Mouse (Mus musculus): Measurements from ENCODE around the gene Dtnb. TPM values are rescaled to one million over a fixed set of nuclear protein-coding genes. Genes with fewer than 3 reads are reported as not detected.
A peak's percentile ranks its signal among the peaks of the same experiment; 100 is the strongest.

Dtnb gene
- polyA plus RNA-seq, 1 experiment from 2014 or later, result 27.0 TPM

- H3K4me2 ChIP-seq, result peak overlapping the region; percentile 58
- no peak overlapping the region for H3K9ac ChIP-seq (ENCODE audit: low read depth, low read length)
- H3K4me1 ChIP-seq (replicated peaks; ENCODE audit: control insufficient read depth, insufficient read depth, low read length), result 0 out of 2 replicates have a peak, but pooled peaks cover 3% of the 10 kb centered on the region
- H3K9me3 ChIP-seq (ENCODE audit: control insufficient read depth, low read length), result no peaks in the 10 kb centered on the region
- H3K4me3 ChIP-seq (ENCODE audit: low read depth, low read length), result peak overlapping the region; percentile 27
- H3K27ac ChIP-seq (ENCODE audit: low read depth, low read length), result no peak overlapping the region
- no peaks in the 10 kb centered on the region for H3K36me3 ChIP-seq (ENCODE audit: control insufficient read depth, insufficient read depth, low read length)
- peaks cover 13% of the 10 kb centered on the region for H3K27me3 ChIP-seq (replicated peaks; ENCODE audit: control insufficient read depth, insufficient read depth, low read length)
- DNase-seq (ENCODE audit: low spot score) (peak; percentile 91), ATAC-seq (replicated peaks; ENCODE audit: low FRiP score) (peak; percentile 92)
- under 1% methylated on average over 22 of the region's 22 CpGs for WGBS
These were observed 219.6 kb downstream of the Dtnb start for GRCm38 (mm10) chr12:3791732-3792131.

- ATAC-seq (replicated peaks; ENCODE audit: low FRiP score) (no peak), DNase-seq (ENCODE audit: low spot score) (no peak)
- H3K4me1 ChIP-seq (replicated peaks; ENCODE audit: control insufficient read depth, insufficient read depth, low read length), result 0 out of 2 replicates have a peak, but pooled peaks cover 3% of the 10 kb centered on the region
- no peak overlapping the region for H3K27ac ChIP-seq (ENCODE audit: low read depth, low read length)
- no peak overlapping the region for H3K9ac ChIP-seq (ENCODE audit: low read depth, low read length)
- no peaks in the 10 kb centered on the region for H3K36me3 ChIP-seq (ENCODE audit: control insufficient read depth, insufficient read depth, low read length)
- H3K27me3 ChIP-seq (replicated peaks; ENCODE audit: control insufficient read depth, insufficient read depth, low read length), result peaks cover 13% of the 10 kb centered on the region
- 21% methylated on average over 8 of the region's 8 CpGs for WGBS
- peak overlapping the region; percentile 58 for H3K4me2 ChIP-seq
- peak overlapping the region; percentile 27 for H3K4me3 ChIP-seq (ENCODE audit: low read depth, low read length)
- no peaks in the 10 kb centered on the region for H3K9me3 ChIP-seq (ENCODE audit: control insufficient read depth, low read length)
These were observed 220.1 kb downstream of the Dtnb start for GRCm38 (mm10) chr12:3792248-3792647.

DNA sequence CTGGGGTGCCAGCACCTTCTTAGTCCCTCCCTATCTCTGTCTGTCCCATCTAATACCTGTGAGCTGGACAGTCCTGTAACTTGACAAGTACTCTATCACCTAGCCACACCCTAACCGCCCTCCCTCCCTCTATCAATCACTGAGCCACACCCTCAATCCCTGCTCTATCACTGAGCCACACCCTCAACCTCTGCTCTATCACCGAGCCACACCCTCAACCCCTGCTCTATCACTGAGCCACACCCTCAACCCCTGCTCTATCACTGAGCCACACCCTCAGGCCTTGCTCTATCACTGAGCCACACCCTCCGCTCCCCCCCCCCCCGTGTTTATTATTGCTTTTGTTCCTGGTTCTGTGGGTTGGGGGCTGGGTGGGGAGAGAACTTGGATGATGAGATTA lies 223.4 kb downstream of the Dtnb start:
- Histone ChIP-seq H3K9me3 (ENCODE audit: control insufficient read depth, low read length) (no peaks in the 10 kb centered on the region), H3K4me2 (no peak overlapping the region), H3K4me3 (ENCODE audit: low read depth, low read length) (no peak overlapping the region), H3K9ac (ENCODE audit: low read depth, low read length) (no peak overlapping the region), H3K36me3 (ENCODE audit: control insufficient read depth, insufficient read depth, low read length) (no peaks in the 10 kb centered on the region), H3K27ac (ENCODE audit: low read depth, low read length) (no peak overlapping the region), H3K4me1 (replicated peaks; ENCODE audit: control insufficient read depth, insufficient read depth, low read length) (0 out of 2 replicates have a peak, but pooled peaks cover 3% of the 10 kb centered on the region), H3K27me3 (replicated peaks; ENCODE audit: control insufficient read depth, insufficient read depth, low read length) (peaks cover 17% of the 10 kb centered on the region)
- ATAC-seq (replicated peaks; ENCODE audit: low FRiP score), result no peak; the same call in 1 of the 2 replicates
- WGBS, result 37% methylated on average over 4 of the region's 4 CpGs
- no peak for DNase-seq (ENCODE audit: low spot score)

DNA sequence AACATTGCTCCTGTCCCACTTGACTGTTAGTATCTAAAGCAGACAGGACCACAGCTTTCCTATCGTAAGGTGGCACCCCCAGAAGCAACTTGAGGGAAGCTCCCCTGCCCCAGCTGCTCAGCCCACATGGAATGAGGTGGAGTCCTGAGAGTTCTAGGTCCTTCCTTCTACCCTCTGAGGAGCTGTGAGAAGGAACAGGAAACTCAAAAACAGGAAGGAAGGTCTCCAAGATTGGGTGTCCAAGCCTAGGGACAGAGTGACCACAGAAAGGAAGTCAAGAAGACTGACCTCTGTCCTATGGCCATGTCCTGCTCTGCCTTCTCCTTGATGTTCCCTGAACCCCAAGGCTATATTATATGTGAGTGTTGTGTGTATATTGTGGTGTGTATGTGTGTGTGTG lies 227.4 kb downstream of the Dtnb start:
- Histone ChIP-seq H3K27ac (ENCODE audit: low read depth, low read length) (no peak overlapping the region), H3K4me2 (no peak overlapping the region), H3K4me3 (ENCODE audit: low read depth, low read length) (no peak overlapping the region), H3K4me1 (replicated peaks; ENCODE audit: control insufficient read depth, insufficient read depth, low read length) (no peaks in the 10 kb centered on the region), H3K9me3 (ENCODE audit: control insufficient read depth, low read length) (no peaks in the 10 kb centered on the region), H3K36me3 (ENCODE audit: control insufficient read depth, insufficient read depth, low read length) (no peaks in the 10 kb centered on the region), H3K9ac (ENCODE audit: low read depth, low read length) (no peak overlapping the region), H3K27me3 (replicated peaks; ENCODE audit: control insufficient read depth, insufficient read depth, low read length) (peaks cover 24% of the 10 kb centered on the region)
- ATAC-seq (replicated peaks; ENCODE audit: low FRiP score) (no peak), DNase-seq (ENCODE audit: low spot score) (no peak)
- WGBS, result 52% methylated on average over 1 of the region's 1 CpGs

DNA sequence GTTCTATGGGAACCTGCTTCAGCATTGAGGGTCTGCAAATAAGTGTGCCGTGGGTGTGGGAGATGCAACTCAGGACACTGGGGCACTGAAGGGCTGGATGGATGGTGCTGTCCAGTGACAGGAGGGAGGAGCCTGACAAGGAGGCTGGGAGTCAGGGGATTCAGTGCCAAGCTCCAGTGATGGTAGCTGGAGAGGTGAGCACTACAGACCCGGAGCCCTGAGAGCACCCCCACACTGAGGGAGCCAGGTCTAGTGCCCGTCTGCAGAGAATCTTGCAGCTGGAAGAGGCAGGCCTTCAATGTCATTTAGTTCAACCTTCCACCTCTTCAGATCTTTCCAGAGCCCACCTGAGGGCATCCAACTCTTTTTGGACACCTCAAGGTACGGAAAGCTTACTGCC lies 233.7 kb downstream of the Dtnb start, which contains the start of gene Dnmt3a:
Dnmt3a (plus strand) TSS at position 156 of the 400 bp plus-strand sequence.
- peaks cover 22% of the 10 kb centered on the region for H3K4me1 ChIP-seq (replicated peaks; ENCODE audit: control insufficient read depth, insufficient read depth, low read length)
- DNase-seq (ENCODE audit: low spot score) (no peak), ATAC-seq (replicated peaks; ENCODE audit: low FRiP score) (no peak)
- H3K4me2 ChIP-seq, result peak within 1 kb of the TSS; percentile 90
- H3K9ac ChIP-seq (ENCODE audit: low read depth, low read length), result peak within 1 kb of the TSS; percentile 80
- H3K36me3 ChIP-seq (ENCODE audit: control insufficient read depth, insufficient read depth, low read length), result no peaks in the 10 kb centered on the region
- no peaks in the 10 kb centered on the region for H3K9me3 ChIP-seq (ENCODE audit: control insufficient read depth, low read length)
- peaks cover 39% of the 10 kb centered on the region for H3K27me3 ChIP-seq (replicated peaks; ENCODE audit: control insufficient read depth, insufficient read depth, low read length)
- peak within 1 kb of the TSS; percentile 88 for H3K27ac ChIP-seq (ENCODE audit: low read depth, low read length)
- peak within 1 kb of the TSS; percentile 88 for H3K4me3 ChIP-seq (ENCODE audit: low read depth, low read length)
- WGBS, result 24% methylated on average over 4 of the region's 4 CpGs

DNA sequence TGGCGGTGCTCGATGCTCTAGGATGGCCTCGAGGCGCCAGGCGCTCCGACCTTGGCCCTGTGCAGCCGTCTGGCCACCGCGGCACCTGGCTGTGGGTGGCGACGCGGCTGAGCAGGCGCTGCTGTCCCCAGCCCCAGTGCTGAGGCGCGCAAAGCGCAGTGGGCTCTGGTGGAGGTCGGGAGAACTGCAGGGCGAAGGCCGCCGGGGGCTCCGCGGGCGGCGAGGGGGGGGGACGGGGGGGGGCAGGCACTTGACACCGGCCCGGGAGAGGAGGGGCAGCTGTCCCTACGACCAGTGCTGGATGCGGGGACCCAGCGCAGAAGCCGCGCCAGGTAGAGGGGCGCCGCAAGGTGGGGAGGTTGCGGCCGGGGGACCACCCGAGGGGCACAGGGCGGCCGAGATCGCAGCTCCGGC lies 234.1 kb downstream of the Dtnb start:
- Histone ChIP-seq H3K27ac (ENCODE audit: low read depth, low read length) (peak overlapping the region; percentile 88), H3K9me3 (ENCODE audit: control insufficient read depth, low read length) (no peaks in the 10 kb centered on the region), H3K4me3 (ENCODE audit: low read depth, low read length) (peak overlapping the region; percentile 88), H3K36me3 (ENCODE audit: control insufficient read depth, insufficient read depth, low read length) (no peaks in the 10 kb centered on the region), H3K9ac (ENCODE audit: low read depth, low read length) (peak overlapping the region; percentile 80), H3K4me2 (peak overlapping the region; percentile 90), H3K27me3 (replicated peaks; ENCODE audit: control insufficient read depth, insufficient read depth, low read length) (peaks cover 39% of the 10 kb centered on the region), H3K4me1 (replicated peaks; ENCODE audit: control insufficient read depth, insufficient read depth, low read length) (peaks cover 26% of the 10 kb centered on the region)
- WGBS, result 1% methylated on average over 34 of the region's 41 CpGs
- DNase-seq (ENCODE audit: low spot score), result peak; percentile 79
- ATAC-seq (replicated peaks; ENCODE audit: low FRiP score), result peak; percentile 74

GRCm38 (mm10) chr12:3806703-3807547 lies 234.7 kb downstream of the Dtnb start:
- peaks cover 36% of the 10 kb centered on the region for H3K27me3 ChIP-seq (replicated peaks; ENCODE audit: control insufficient read depth, insufficient read depth, low read length)
- under 1% methylated on average over 98 of the region's 141 CpGs for WGBS
- H3K4me1 ChIP-seq (replicated peaks; ENCODE audit: control insufficient read depth, insufficient read depth, low read length), result peaks cover 26% of the 10 kb centered on the region
- ATAC-seq (replicated peaks; ENCODE audit: low FRiP score), result peak; percentile 62
- no peaks in the 10 kb centered on the region for H3K36me3 ChIP-seq (ENCODE audit: control insufficient read depth, insufficient read depth, low read length)
- DNase-seq (ENCODE audit: low spot score), result peak; percentile 62
- H3K27ac ChIP-seq (ENCODE audit: low read depth, low read length), result peak overlapping the region; percentile 88
- H3K4me3 ChIP-seq (ENCODE audit: low read depth, low read length), result peak overlapping the region; percentile 88
- H3K9ac ChIP-seq (ENCODE audit: low read depth, low read length), result peak overlapping the region; percentile 80
- H3K9me3 ChIP-seq (ENCODE audit: control insufficient read depth, low read length), result no peaks in the 10 kb centered on the region
- H3K4me2 ChIP-seq, result peak overlapping the region; percentile 90

- Histone ChIP-seq H3K27me3 (replicated peaks; ENCODE audit: control insufficient read depth, insufficient read depth, low read length) (peaks cover 30% of the 10 kb centered on the region), H3K4me3 (ENCODE audit: low read depth, low read length) (peak overlapping the region; percentile 88), H3K9me3 (ENCODE audit: control insufficient read depth, low read length) (no peaks in the 10 kb centered on the region), H3K9ac (ENCODE audit: low read depth, low read length) (peak overlapping the region; percentile 80), H3K27ac (ENCODE audit: low read depth, low read length) (peak overlapping the region; percentile 88), H3K4me2 (peak overlapping the region; percentile 90), H3K4me1 (replicated peaks; ENCODE audit: control insufficient read depth, insufficient read depth, low read length) (peaks cover 26% of the 10 kb centered on the region), H3K36me3 (ENCODE audit: control insufficient read depth, insufficient read depth, low read length) (no peaks in the 10 kb centered on the region)
- ATAC-seq (replicated peaks; ENCODE audit: low FRiP score), result peak; percentile 26
- 1% methylated on average over 68 of the region's 105 CpGs for WGBS
- peak; percentile 73 for DNase-seq (ENCODE audit: low spot score)
These were observed 235.6 kb downstream of the Dtnb start for GRCm38 (mm10) chr12:3807548-3808395.

All from liver, embryonic 11.5 days (tissue).